Mouse (Mus musculus): ENCODE measurements around the gene Herc6. TPM values are rescaled to one million over a fixed set of nuclear protein-coding genes. Genes with fewer than 3 reads are reported as not detected.
A peak's percentile ranks its signal among the peaks of the same experiment; 100 is the strongest.

Herc6 gene
- polyA plus RNA-seq, 1 experiment from 2014 or later, result 1.2 TPM

GRCm38 (mm10) chr6:57565452-57565851 is 15.3 kb upstream of the Herc6 start:
- 92% methylated on average over 7 of the region's 7 CpGs for WGBS
- Histone ChIP-seq H3K4me2 (ENCODE audit: low read depth, low read length) (no peak overlapping the region), H3K9ac (replicated peaks; ENCODE audit: low read depth, low read length) (no peak overlapping the region), H3K4me1 (ENCODE audit: control insufficient read depth, insufficient read depth, low read length) (no peaks in the 10 kb centered on the region), H3K36me3 (ENCODE audit: control insufficient read depth, insufficient read depth, low read length) (no peaks in the 10 kb centered on the region), H3K4me3 (ENCODE audit: low read depth, low read length) (no peak overlapping the region), H3K27ac (ENCODE audit: low read depth, low read length) (no peak overlapping the region), H3K27me3 (ENCODE audit: control insufficient read depth, insufficient read depth, low read length) (no peaks in the 10 kb centered on the region), H3K9me3 (ENCODE audit: control insufficient read depth, low read length) (no peaks in the 10 kb centered on the region)
- no peak for ATAC-seq (ENCODE audit: low read depth)

GRCm38 (mm10) chr6:57567630-57568029 is 13.2 kb upstream of the Herc6 start:
- Histone ChIP-seq H3K4me1 (ENCODE audit: control insufficient read depth, insufficient read depth, low read length) (no peaks in the 10 kb centered on the region), H3K4me2 (ENCODE audit: low read depth, low read length) (no peak overlapping the region), H3K27ac (ENCODE audit: low read depth, low read length) (no peak overlapping the region), H3K4me3 (ENCODE audit: low read depth, low read length) (no peak overlapping the region), H3K9me3 (ENCODE audit: control insufficient read depth, low read length) (no peaks in the 10 kb centered on the region), H3K36me3 (ENCODE audit: control insufficient read depth, insufficient read depth, low read length) (no peaks in the 10 kb centered on the region), H3K27me3 (ENCODE audit: control insufficient read depth, insufficient read depth, low read length) (no peaks in the 10 kb centered on the region), H3K9ac (replicated peaks; ENCODE audit: low read depth, low read length) (no peak overlapping the region)
- ATAC-seq (ENCODE audit: low read depth), result no peak
- WGBS, result 88% methylated on average over 2 of the region's 2 CpGs

- Histone ChIP-seq H3K27me3 (ENCODE audit: control insufficient read depth, insufficient read depth, low read length) (no peaks in the 10 kb centered on the region), H3K4me3 (ENCODE audit: low read depth, low read length) (no peak overlapping the region), H3K27ac (ENCODE audit: low read depth, low read length) (no peak overlapping the region), H3K9me3 (ENCODE audit: control insufficient read depth, low read length) (no peaks in the 10 kb centered on the region), H3K9ac (replicated peaks; ENCODE audit: low read depth, low read length) (no peak overlapping the region), H3K36me3 (ENCODE audit: control insufficient read depth, insufficient read depth, low read length) (no peaks in the 10 kb centered on the region), H3K4me1 (ENCODE audit: control insufficient read depth, insufficient read depth, low read length) (no peaks in the 10 kb centered on the region), H3K4me2 (ENCODE audit: low read depth, low read length) (no peak overlapping the region)
- WGBS, result 14% methylated on average over 6 of the region's 6 CpGs
- ATAC-seq (ENCODE audit: low read depth), result peak; percentile 87; the same call in 1 of the 2 replicates
These were observed 10.4 kb upstream of the Herc6 start for GRCm38 (mm10) chr6:57570170-57570974.

- Histone ChIP-seq H3K27me3 (ENCODE audit: control insufficient read depth, insufficient read depth, low read length) (no peaks in the 10 kb centered on the region), H3K4me2 (ENCODE audit: low read depth, low read length) (no peak overlapping the region), H3K9ac (replicated peaks; ENCODE audit: low read depth, low read length) (no peak overlapping the region), H3K4me3 (ENCODE audit: low read depth, low read length) (no peak overlapping the region), H3K36me3 (ENCODE audit: control insufficient read depth, insufficient read depth, low read length) (no peaks in the 10 kb centered on the region), H3K27ac (ENCODE audit: low read depth, low read length) (no peak overlapping the region), H3K9me3 (ENCODE audit: control insufficient read depth, low read length) (no peaks in the 10 kb centered on the region), H3K4me1 (ENCODE audit: control insufficient read depth, insufficient read depth, low read length) (no peaks in the 10 kb centered on the region)
- ATAC-seq (ENCODE audit: low read depth), result no peak
These were observed 9.2 kb upstream of the Herc6 start for GRCm38 (mm10) chr6:57571587-57571986.

GRCm38 (mm10) chr6:57581595-57581994 is 795 bp downstream of the Herc6 start:
- 87% methylated on average over 12 of the region's 12 CpGs for WGBS
- H3K27ac ChIP-seq (ENCODE audit: low read depth, low read length), result no peak overlapping the region

GRCm38 (mm10) chr6:57582356-57582755 is 1.6 kb downstream of the Herc6 start:
- 77% methylated on average over 4 of the region's 4 CpGs for WGBS
- Histone ChIP-seq H3K36me3 (ENCODE audit: control insufficient read depth, insufficient read depth, low read length) (no peaks in the 10 kb centered on the region), H3K4me3 (ENCODE audit: low read depth, low read length) (no peak overlapping the region), H3K4me1 (ENCODE audit: control insufficient read depth, insufficient read depth, low read length) (no peaks in the 10 kb centered on the region), H3K27me3 (ENCODE audit: control insufficient read depth, insufficient read depth, low read length) (no peaks in the 10 kb centered on the region), H3K27ac (ENCODE audit: low read depth, low read length) (no peak overlapping the region), H3K9me3 (ENCODE audit: control insufficient read depth, low read length) (no peaks in the 10 kb centered on the region), H3K4me2 (ENCODE audit: low read depth, low read length) (no peak overlapping the region), H3K9ac (replicated peaks; ENCODE audit: low read depth, low read length) (no peak overlapping the region)
- ATAC-seq (ENCODE audit: low read depth), result no peak

More at GRCm38 (mm10) chr6:57581595-57581994, 795 bp downstream of the Herc6 start:
- Histone ChIP-seq H3K27me3 (ENCODE audit: control insufficient read depth, insufficient read depth, low read length) (no peaks in the 10 kb centered on the region), H3K4me1 (ENCODE audit: control insufficient read depth, insufficient read depth, low read length) (no peaks in the 10 kb centered on the region), H3K4me2 (ENCODE audit: low read depth, low read length) (peak overlapping the region; percentile 53; the same call in 1 of the 2 replicates), H3K9me3 (ENCODE audit: control insufficient read depth, low read length) (no peaks in the 10 kb centered on the region), H3K9ac (replicated peaks; ENCODE audit: low read depth, low read length) (no peak overlapping the region), H3K4me3 (ENCODE audit: low read depth, low read length) (no peak overlapping the region), H3K36me3 (ENCODE audit: control insufficient read depth, insufficient read depth, low read length) (no peaks in the 10 kb centered on the region)
- no peak for ATAC-seq (ENCODE audit: low read depth)

GRCm38 (mm10) chr6:57605546-57606307 is 24.9 kb downstream of the Herc6 start:
- no peaks in the 10 kb centered on the region for H3K4me1 ChIP-seq (ENCODE audit: control insufficient read depth, insufficient read depth, low read length)
- H3K27me3 ChIP-seq (ENCODE audit: control insufficient read depth, insufficient read depth, low read length), result no peaks in the 10 kb centered on the region
- no peaks in the 10 kb centered on the region for H3K9me3 ChIP-seq (ENCODE audit: control insufficient read depth, low read length)
- H3K4me2 ChIP-seq (ENCODE audit: low read depth, low read length), result no peak overlapping the region
- H3K9ac ChIP-seq (replicated peaks; ENCODE audit: low read depth, low read length), result no peak overlapping the region
- no peak for ATAC-seq (ENCODE audit: low read depth)
- WGBS, result 90% methylated on average over 7 of the region's 7 CpGs
- no peak overlapping the region for H3K27ac ChIP-seq (ENCODE audit: low read depth, low read length)
- no peak overlapping the region for H3K4me3 ChIP-seq (ENCODE audit: low read depth, low read length)
- H3K36me3 ChIP-seq (ENCODE audit: control insufficient read depth, insufficient read depth, low read length), result no peaks in the 10 kb centered on the region

- no peak overlapping the region for H3K27ac ChIP-seq (ENCODE audit: low read depth, low read length)
- H3K4me2 ChIP-seq (ENCODE audit: low read depth, low read length), result no peak overlapping the region
- H3K4me1 ChIP-seq (ENCODE audit: control insufficient read depth, insufficient read depth, low read length), result no peaks in the 10 kb centered on the region
- no peak overlapping the region for H3K9ac ChIP-seq (replicated peaks; ENCODE audit: low read depth, low read length)
- H3K36me3 ChIP-seq (ENCODE audit: control insufficient read depth, insufficient read depth, low read length), result no peaks in the 10 kb centered on the region
- H3K9me3 ChIP-seq (ENCODE audit: control insufficient read depth, low read length), result no peaks in the 10 kb centered on the region
- WGBS, result 93% methylated on average over 2 of the region's 2 CpGs
- no peak overlapping the region for H3K4me3 ChIP-seq (ENCODE audit: low read depth, low read length)
- no peak for ATAC-seq (ENCODE audit: low read depth)
- H3K27me3 ChIP-seq (ENCODE audit: control insufficient read depth, insufficient read depth, low read length), result no peaks in the 10 kb centered on the region
These were observed 27.2 kb downstream of the Herc6 start for GRCm38 (mm10) chr6:57607999-57608398.

- no peaks in the 10 kb centered on the region for H3K4me1 ChIP-seq (ENCODE audit: control insufficient read depth, insufficient read depth, low read length)
- H3K4me3 ChIP-seq (ENCODE audit: low read depth, low read length), result no peak overlapping the region
- no peaks in the 10 kb centered on the region for H3K36me3 ChIP-seq (ENCODE audit: control insufficient read depth, insufficient read depth, low read length)
- no peak for ATAC-seq (ENCODE audit: low read depth)
- H3K27ac ChIP-seq (ENCODE audit: low read depth, low read length), result no peak overlapping the region
- H3K4me2 ChIP-seq (ENCODE audit: low read depth, low read length), result no peak overlapping the region
- no peaks in the 10 kb centered on the region for H3K27me3 ChIP-seq (ENCODE audit: control insufficient read depth, insufficient read depth, low read length)
- H3K9me3 ChIP-seq (ENCODE audit: control insufficient read depth, low read length), result no peaks in the 10 kb centered on the region
- WGBS, result 45% methylated on average over 2 of the region's 2 CpGs
- no peak overlapping the region for H3K9ac ChIP-seq (replicated peaks; ENCODE audit: low read depth, low read length)
These were observed 28.8 kb downstream of the Herc6 start for GRCm38 (mm10) chr6:57609631-57610030.

Data from neural tube, embryonic 14.5 days (tissue).